Mouse (Mus musculus) kidney, postnatal 25 days (tissue): ENCODE data around the gene Ppp2r2c.
A peak's percentile ranks its signal among the peaks of the same experiment; 100 is the strongest.
"Not testable (repeated sequence)": the region's sequence is repeated elsewhere in the genome, so short reads cannot be mapped to it uniquely, and the experiment has no call there.

Experiments used
- DNase-seq, 2 experiments: peaks; one replicate each; pipeline ENCODE4 v3.0.0; 2021; ENCODE audit warnings: mixed read lengths in 2 of 2

Gene Ppp2r2c

GRCm38 (mm10) chr5:36935486-36936473 is 67.5 kb downstream of the Ppp2r2c start:
- no peak for DNase-seq

DNA sequence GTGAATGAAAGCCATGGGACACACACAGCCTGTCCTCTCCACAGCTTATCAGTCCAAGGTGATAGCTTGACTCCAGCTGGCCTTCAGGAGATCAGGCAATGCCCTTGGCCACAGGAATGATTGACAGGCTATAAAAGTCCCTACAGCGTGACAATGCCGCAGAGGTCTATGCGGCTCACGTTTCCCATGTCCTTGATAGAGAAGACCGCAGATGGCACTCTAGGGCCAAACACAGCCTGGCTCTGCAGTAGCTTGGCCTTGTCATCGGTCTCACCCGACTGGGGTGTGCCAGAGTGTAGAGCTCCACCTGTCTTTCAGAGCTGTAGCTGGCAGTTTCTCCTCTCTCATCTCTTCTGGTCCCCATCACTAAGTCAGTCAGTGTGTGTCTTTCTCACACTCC is 68.2 kb downstream of the Ppp2r2c start:
- DNase-seq: no peak

DNA sequence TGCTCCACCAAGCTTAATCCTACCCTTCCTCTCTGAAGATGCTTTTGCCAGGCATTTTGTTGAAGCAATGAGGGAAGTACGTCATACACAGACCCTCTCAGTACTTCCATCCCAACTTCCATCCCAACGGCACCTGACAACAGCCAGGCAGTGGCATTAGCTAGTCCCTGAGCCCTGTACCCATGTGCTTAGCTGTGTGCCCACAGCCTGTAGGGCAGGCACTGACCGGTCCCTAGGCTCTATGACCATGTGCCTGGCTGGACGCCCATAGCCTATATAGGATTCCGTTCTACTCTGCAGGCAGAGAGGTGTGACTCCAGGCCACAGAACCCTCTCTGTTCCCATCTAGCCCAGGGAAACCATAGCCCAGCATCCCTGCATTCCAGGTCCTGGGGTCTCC is 69.7 kb downstream of the Ppp2r2c start:
- no peak for DNase-seq

- DNase-seq: not testable (repeated sequence)
Observed at GRCm38 (mm10) chr5:36938991-36939390, 70.7 kb downstream of the Ppp2r2c start.

DNA sequence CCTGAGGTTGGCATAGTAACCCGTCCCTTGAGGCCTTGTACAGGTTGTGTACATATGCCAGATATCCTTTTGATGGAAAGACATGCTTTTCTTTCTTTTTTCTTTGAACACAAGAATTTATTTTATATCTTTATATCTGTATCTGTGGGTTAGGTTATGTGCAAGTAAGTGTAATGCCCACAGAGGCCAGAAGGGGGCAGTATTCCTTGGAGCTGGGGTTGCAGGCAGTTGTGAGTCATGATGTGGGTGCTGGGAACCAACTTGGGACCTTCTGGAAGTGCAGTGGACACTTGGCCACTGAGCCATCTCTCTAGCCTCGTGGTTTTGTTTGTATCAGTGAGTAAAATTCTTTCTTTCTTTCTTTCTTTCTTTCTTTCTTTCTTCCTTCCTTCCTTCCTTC is 74.1 kb downstream of the Ppp2r2c start:
- DNase-seq: no peak

GRCm38 (mm10) chr5:36944552-36944951 is 76.2 kb downstream of the Ppp2r2c start:
- DNase-seq: no peak

GRCm38 (mm10) chr5:36945102-36945701 is 76.9 kb downstream of the Ppp2r2c start:
- DNase-seq: no peak

DNA sequence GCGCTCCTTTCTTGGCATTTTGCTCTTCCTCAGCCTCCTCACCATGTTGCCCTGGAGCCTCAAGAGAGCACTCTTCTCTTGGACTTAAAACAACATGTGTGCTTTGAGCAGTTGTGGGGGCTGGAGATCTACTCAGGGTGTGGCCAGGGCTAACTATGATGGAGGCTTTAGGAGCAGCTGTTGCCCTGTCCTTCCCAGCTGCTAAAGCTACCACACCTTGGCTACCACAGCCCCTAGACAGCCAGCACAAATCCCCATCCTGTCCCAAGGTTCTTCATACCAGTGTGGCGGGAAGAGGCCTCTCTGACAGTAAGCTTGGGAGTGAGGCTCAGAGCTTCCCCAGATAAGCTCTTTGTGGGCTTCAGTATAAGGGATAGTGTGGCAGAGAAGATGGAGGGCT is 77.4 kb downstream of the Ppp2r2c start:
- DNase-seq: no peak

GRCm38 (mm10) chr5:36946445-36946844 is 78.1 kb downstream of the Ppp2r2c start:
- peak in 1 of 2 experiments; percentile 60 for DNase-seq

GRCm38 (mm10) chr5:36948831-36949230 is 80.5 kb downstream of the Ppp2r2c start:
- peak; percentile 73 to 87 for DNase-seq

- DNase-seq: peak in 1 of 2 experiments; percentile 30
Observed at GRCm38 (mm10) chr5:36950871-36951270, 82.6 kb downstream of the Ppp2r2c start.

DNA sequence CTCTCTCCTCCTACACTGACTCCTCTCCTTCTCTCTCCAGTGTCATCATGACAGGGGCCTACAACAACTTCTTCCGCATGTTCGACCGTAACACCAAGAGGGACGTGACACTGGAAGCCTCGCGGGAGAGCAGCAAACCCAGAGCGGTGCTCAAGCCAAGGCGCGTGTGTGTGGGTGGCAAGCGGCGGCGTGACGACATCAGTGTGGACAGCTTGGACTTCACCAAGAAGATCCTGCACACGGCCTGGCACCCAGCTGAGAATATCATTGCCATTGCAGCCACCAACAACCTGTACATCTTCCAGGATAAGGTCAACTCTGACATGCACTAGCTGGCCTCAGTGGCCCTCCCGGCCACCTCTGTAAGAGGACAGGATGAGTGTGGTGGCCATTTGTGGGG is 84.0 kb downstream of the Ppp2r2c start:
- no peak for DNase-seq

- peak in 1 of 2 experiments; percentile 31 for DNase-seq
Observed at GRCm38 (mm10) chr5:36955366-36955765, 87.1 kb downstream of the Ppp2r2c start.

DNA sequence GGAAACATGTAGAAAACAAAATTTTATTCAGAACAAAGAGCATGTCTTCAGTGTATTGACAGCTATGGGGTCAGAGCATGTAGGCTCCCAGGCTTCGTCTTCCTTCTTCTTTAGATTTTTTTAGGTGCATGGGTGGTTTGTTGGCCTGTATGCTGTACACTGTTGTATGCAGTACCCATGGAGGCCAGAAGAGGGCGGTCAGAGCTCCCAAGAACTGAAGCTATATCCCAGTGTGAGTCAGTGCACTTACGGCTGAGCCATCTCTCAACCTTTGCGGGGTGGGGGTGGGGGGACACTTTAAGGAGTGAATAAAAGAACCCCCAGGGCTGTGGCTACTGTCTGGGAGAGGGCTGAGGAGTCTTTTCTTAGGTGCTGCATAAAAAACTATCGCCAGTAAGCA is 90.5 kb downstream of the Ppp2r2c start:
- peak; percentile 58 to 82 for DNase-seq

- DNase-seq: no peak
Observed at GRCm38 (mm10) chr5:36960501-36960900, 92.2 kb downstream of the Ppp2r2c start.

DNA sequence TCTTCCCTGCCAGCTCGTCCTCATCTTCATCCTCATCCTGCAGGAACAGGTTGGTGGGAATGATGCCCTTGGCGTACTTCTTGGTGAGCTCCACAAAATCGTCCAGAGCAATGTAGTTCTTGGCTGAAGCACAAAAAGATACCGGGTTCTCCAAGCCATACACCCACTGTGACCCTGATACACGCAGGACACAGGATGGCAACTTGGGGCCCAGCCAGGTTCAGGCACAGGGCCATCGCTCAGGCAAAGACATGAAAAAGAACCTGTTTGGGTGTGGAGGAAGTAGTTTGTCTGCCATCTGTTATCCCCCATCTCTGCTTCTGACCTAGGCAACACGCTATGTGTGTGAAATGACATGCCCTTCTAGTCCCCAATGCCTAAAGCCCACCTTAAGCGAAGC is 103.3 kb downstream of the Ppp2r2c start:
- no peak for DNase-seq

- no peak for DNase-seq
Observed at GRCm38 (mm10) chr5:36975336-36975735, 107.0 kb downstream of the Ppp2r2c start.

- DNase-seq: no peak
Observed at GRCm38 (mm10) chr5:36977809-36978208, 109.5 kb downstream of the Ppp2r2c start.

GRCm38 (mm10) chr5:36979001-36979400 is 110.7 kb downstream of the Ppp2r2c start:
- no peak for DNase-seq

DNA sequence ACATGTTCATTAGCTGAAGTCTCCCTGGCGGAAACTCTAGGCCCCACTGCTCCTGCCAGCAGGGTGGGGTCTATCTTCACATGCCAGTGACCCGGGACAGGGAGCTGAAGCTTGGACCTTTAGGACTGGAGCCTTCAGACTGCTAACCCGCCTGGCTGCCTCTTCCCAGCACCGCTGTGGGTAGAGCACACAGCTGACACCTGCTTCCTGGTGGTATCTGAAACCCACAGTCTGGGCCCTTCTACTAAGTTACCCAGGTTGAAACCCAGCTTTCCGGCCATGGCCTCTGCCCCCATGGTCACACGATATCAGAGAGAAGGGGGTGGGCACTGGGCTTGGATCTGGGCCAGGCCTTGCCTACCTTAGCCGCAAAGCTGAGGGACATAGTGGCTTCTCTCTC is 111.3 kb downstream of the Ppp2r2c start:
- no peak for DNase-seq

GRCm38 (mm10) chr5:36982271-36982670 is 114.0 kb downstream of the Ppp2r2c start:
- DNase-seq: no peak

- no peak for DNase-seq
Observed at GRCm38 (mm10) chr5:36986617-36987016, 118.3 kb downstream of the Ppp2r2c start.

- no peak for DNase-seq
Observed at GRCm38 (mm10) chr5:36988124-36988780, 119.9 kb downstream of the Ppp2r2c start.
